Mouse (Mus musculus) embryo, embryonic 11 days (tissue): ENCODE results near the gene Ciz1.

Source experiments
- DNase-seq: peaks from one replicate; pipeline ENCODE4 v3.0.0-alpha.2; 2015

The Ciz1 gene

GRCm38 (mm10) chr2:32352151-32353006 is at the start of gene Ciz1:
Gene Ciz1, plus strand, starts transcription at chr2:32352327.
- peak; percentile 72 for DNase-seq

- no peak for DNase-seq
Observed at GRCm38 (mm10) chr2:32302952-32303351, 49.2 kb upstream of the Ciz1 start.

DNA sequence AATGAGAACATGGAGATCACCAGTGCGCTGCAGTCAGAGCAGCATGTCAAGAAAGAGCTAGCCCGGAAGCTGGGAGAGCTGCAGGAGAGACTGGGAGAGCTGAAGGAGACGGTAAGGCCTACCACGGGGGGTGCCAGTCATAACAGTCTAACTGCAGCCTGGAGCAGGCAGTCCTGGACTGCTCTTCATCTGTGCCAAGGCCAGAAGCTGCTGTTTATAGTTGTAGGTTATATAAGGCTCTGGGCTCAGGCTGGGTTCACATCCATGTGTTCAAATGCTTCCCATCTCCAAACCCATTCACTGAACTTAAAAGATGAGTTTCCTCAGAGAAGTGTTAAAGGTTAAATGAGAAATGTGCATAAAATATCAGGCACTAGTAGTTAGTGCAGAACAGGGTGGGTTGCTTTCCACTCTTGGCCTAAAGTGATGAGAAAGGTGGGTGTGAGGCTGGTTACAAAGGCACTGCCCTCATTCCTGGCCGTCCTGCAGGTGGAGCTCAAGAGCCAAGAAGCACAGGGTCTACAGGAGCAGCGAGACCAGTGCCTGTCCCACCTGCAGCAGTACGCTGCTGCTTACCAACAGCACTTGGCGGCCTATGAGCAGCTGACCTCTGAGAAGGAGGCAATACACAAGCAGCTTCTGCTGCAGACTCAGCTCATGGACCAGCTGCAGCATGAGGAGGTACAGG is 47.8 kb upstream of the Ciz1 start:
- peak; percentile 73 for DNase-seq

GRCm38 (mm10) chr2:32305668-32306067 is 46.5 kb upstream of the Ciz1 start:
- no peak for DNase-seq

DNA sequence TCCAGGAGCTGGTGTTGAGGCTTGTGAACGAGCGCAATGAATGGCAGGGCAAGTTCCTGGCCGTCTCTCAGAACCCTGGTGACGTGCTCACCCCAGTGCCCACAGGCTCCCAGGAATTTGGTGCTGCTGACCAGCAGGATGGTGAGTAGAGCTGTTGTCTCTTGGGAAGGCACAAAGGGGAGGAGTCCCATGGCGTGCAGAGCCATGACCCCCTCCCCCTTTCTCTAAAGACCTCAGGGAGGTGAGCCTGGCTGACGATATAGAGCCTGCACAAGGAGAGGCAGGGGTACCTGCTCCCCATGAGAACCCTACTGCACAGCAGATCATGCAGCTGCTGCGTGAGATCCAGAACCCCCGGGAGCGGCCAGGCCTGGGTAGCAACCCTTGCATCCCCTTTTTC is 46.0 kb upstream of the Ciz1 start:
- DNase-seq: no peak

DNA sequence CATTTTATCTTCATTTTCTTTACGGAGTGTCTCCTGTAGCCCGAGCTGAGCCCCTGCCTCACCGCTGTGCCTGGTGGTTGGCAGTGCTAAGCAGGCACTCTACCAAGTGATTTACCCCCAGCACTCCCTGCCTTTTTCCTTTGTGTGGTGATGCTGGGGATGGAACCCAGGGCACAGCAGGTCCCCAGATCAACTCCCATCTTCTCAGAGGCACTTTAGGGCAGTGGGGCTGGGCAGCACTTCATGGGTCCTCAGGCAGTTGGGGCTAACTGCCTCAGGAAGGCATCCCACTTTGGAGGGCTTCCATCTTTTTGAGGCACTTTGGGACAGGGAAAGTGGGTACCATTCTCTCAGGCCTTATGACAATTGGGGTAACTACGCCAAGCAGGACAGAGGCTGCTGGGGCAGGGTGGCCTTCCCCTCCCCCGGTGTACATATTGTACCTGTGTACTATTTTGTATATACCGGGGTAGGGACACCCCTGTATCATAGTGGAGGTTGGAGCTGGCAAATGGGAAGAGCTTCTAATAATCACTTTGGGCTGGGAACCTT is 44.8 kb upstream of the Ciz1 start:
- DNase-seq: no peak

GRCm38 (mm10) chr2:32307941-32308760 is 44.0 kb upstream of the Ciz1 start:
- DNase-seq: peak; percentile 76

- DNase-seq: no peak
Observed at GRCm38 (mm10) chr2:32308870-32309568, 43.1 kb upstream of the Ciz1 start.

DNA sequence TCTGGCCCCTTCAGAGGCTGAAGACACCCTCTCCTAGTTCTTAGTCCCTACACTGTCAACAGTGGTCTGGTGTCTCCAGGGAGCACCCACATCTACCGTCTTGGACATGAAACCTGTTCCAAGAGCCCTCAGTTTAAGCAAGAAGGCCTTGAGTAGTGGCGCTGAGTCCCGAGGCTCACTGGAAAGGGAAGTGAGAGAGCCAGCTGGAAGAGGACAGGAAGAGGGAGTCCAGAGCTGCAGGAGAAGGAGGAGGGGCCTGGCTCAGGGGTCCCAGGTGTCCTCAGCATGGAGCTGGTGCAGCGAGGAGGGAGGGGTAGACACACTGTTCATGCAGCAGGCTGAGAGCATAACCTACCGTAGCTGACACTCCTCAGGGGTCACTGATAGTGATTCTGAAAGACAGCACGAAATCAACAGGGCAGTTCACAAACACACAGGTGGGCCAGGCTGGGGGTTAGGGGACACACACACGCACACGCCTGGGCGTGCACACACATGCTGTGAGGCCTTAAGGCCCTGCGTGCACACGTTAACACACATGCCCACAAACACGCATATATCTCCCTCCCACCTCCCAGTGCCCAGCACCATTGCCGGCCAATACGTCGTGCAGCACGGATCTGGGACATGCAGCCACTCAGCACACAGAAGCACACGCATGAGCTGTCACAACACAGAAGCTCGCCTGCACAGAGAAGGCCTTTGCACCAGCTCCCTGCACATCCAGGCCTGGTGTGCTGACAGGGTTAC is 41.9 kb upstream of the Ciz1 start:
- no peak for DNase-seq

DNA sequence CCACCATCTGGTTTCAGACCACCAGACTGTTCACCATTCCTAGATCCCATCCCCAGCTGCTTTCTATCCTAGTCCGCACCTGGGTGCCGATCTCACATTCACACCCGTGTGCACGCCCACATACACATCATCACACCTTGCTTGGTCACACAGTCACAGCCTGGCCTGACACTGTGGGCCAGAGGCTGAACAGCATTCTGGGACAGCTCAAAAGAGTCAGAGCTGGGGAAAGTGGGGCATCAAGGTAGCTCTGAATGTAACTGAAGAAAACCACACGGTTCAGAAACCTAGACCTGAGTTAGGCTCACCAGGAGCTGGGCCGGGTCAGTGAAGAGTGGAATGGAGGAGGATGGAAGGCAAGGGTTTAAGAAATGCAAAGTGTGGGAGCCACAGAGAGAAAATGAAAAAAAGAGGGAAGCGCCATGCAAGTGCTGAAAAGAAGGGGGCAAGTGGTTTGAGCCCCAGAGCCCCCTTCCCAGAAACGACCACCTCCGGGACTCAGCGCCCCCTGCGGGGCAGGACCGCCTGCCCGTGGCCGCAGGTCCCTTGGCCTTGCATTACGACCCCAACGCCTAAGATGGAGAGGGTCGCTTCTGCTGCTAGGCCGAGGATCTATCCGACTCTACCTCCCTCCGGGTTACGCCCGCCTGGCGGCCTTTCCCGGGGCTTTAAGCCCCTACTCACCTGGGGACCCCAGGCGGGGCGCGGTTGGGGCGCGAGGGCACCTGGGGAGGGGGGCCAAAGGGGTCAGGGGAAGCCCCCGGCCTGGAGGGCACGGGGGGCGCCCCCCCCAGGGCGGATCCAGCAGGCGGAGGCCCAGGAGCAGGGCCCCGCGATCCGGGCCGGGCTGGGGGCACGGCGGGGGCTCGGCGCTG is 40.4 kb upstream of the Ciz1 start:
- peak; percentile 42 for DNase-seq

- DNase-seq: peak; percentile 95
Observed at GRCm38 (mm10) chr2:32312318-32312964, 39.7 kb upstream of the Ciz1 start.

GRCm38 (mm10) chr2:32314831-32315230 is 37.3 kb upstream of the Ciz1 start:
- no peak for DNase-seq

GRCm38 (mm10) chr2:32315751-32316150 is 36.4 kb upstream of the Ciz1 start:
- peak; percentile 64 for DNase-seq

- DNase-seq: peak; percentile 83
Observed at GRCm38 (mm10) chr2:32316887-32317656, 35.1 kb upstream of the Ciz1 start.

DNA sequence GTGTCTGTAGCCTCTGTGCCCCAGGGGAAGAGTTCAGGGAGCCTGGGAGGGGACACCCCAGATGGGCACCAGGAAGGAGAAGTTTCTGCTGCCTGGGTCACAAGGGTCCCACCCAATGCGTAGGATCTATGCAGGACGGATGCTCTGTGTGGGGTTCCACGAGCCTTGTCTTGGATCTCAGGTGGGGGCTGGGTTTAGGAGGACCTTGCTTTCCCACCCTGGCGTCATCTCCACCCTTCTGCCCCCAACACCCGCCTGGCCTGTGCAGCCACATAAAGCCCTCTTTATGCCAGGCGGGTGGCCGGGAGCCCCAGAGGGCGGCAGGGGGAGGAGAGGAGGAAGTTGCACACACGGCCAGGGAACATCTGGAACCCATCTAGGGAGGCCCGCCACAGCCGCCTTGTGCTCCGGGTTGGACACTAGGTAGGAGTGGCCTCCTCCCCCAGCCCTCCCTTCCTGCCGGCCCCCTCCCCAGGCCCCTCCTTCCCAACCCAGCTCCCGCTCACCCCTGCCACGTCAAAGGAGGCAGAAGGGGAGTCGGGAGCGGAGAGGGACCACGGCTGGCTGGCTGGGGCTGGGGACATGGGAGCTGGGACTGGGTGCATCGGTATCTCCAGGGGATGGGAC is 34.2 kb upstream of the Ciz1 start:
- peak; percentile 95 for DNase-seq

DNA sequence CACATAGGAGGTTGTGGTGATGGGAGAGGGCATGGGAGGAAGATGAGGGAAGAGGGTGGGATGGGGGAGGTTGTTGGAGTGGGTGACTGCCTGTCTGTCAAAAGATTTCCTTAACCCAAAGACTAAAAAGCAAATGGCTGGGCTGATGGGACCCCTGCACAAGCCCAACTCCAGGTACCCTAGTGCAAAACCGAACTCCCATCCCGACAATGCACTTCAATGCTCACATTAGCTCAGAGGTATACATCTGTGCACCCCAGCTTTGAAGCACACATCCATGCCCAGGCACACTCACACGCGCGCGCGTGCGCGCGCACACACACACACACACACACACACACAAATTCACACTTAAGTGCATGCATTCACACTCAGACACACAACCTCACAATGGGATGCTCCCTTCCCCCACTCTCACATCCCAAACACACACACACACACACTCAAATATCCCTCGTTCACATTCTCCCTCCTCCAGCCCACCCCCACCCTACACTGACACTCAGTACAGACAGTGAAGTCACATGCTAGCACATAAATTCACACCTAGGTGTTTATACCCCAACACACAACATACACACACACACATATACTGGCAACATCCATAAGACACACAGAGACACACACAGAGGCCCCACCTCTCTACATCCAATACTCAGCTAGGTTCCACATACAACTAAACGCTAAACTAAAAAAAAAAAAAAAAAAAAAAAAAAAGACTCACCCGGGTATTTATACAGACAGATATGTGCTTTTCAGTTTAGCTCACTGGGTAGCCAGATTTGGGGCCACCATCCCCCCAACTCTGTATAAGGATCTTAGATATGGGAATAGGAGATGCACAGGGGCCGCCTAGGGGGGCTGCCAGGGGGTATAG is 33.2 kb upstream of the Ciz1 start:
- peak; percentile 23 for DNase-seq
